Mouse (Mus musculus): ENCODE results near the gene Pappa2.

DNA sequence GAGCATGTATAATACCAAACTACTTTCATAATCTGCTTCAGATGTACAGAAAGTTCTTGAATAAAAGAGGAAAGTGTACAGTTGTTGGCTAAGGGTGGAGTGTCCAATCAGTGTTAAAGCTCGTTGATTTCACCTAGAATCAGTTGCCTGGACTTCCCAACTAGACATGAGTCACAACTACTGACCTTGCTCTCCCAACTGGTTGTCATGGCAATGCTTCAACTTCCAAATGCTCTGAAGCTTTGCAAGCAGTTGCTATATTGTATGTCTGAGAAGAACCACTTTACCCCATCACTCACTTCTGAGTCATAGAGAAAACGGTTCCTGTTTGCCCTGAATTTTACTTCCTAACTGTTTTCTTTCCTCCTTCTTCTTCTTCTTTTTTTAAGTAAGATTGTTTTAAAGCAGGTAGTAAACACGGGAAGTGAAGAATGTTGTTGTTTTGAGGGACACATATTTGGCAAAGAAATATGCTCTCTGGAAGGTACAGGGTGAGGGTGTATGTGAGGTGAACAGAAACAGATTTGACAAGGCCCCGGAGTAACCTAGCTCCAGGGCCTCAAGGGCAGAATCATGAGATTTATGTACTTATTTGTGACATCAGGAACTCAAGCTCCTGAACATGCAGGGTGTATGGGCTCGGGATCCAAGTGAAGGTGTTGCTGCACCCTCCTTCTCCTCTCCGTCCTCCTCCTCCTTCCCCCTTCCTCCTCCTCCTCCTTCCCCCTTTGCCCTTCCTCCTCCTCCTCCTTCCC, 32.1 kb downstream of the Pappa2 start:
- TF ChIP-seq POLR2A (IDR thresholded peaks at IDR 0.05; ENCODE audit: extremely low read depth, insufficient read depth, low read length) (no peak), CTCF (IDR thresholded peaks at IDR 0.05; ENCODE audit: extremely low read depth, insufficient read depth, low read length) (no peak)

All from cortical plate, adult 2 months (tissue).